Mouse (Mus musculus): ENCODE measurements at regions not wholly inside any gene's neighbourhood (a gene's known extent, or its start where the extent isn't known, plus 50 kb on each side); places are given as distances from the start of the nearest gene placed in this dataset.
"Not testable (repeated sequence)": the region's sequence is repeated elsewhere in the genome, so short reads cannot be mapped to it uniquely, and the experiment has no call there.

GRCm38 (mm10) chr10:7390239-7391091, 83.0 kb downstream of the Ulbp1 start:
- DNase-seq, result peak; percentile 8

- DNase-seq, result not testable (repeated sequence)
Observed at GRCm38 (mm10) chr10:7358791-7359190, 114.6 kb downstream of the Ulbp1 start.

GRCm38 (mm10) chr10:7344290-7344689, 129.1 kb downstream of the Ulbp1 start:
- not testable (repeated sequence) for DNase-seq

- not testable (repeated sequence) for DNase-seq
Observed at GRCm38 (mm10) chr10:7343736-7344135, 129.7 kb downstream of the Ulbp1 start.

GRCm38 (mm10) chr10:7333077-7333747, 121.2 kb upstream of the Cnksr3 start:
- peak; percentile 60 for DNase-seq

GRCm38 (mm10) chr10:7328262-7328661, 116.2 kb upstream of the Cnksr3 start:
- no peak for DNase-seq

GRCm38 (mm10) chr10:7327046-7327445, 115.0 kb upstream of the Cnksr3 start:
- not testable (repeated sequence) for DNase-seq

- DNase-seq, result no peak
Observed at GRCm38 (mm10) chr10:7325074-7325473, 113.0 kb upstream of the Cnksr3 start.

GRCm38 (mm10) chr10:7323258-7323657, 111.2 kb upstream of the Cnksr3 start:
- DNase-seq, result no peak

GRCm38 (mm10) chr10:7309927-7310326, 97.9 kb upstream of the Cnksr3 start:
- no peak for DNase-seq

GRCm38 (mm10) chr10:7305881-7306280, 93.8 kb upstream of the Cnksr3 start:
- not testable (repeated sequence) for DNase-seq

- no peak for DNase-seq
Observed at GRCm38 (mm10) chr10:7298377-7298776, 86.3 kb upstream of the Cnksr3 start.

GRCm38 (mm10) chr10:7295921-7296320, 83.9 kb upstream of the Cnksr3 start:
- no peak for DNase-seq

- DNase-seq, result no peak
Observed at GRCm38 (mm10) chr10:7293203-7293602, 81.2 kb upstream of the Cnksr3 start.

- DNase-seq, result no peak
Observed at GRCm38 (mm10) chr10:7289773-7290411, 77.9 kb upstream of the Cnksr3 start.

GRCm38 (mm10) chr10:7285112-7285905, 73.3 kb upstream of the Cnksr3 start:
- DNase-seq, result no peak

- no peak for DNase-seq
Observed at GRCm38 (mm10) chr10:7280429-7280828, 68.4 kb upstream of the Cnksr3 start.

- no peak for DNase-seq
Observed at GRCm38 (mm10) chr10:7278820-7279219, 66.8 kb upstream of the Cnksr3 start.

- DNase-seq, result no peak
Observed at GRCm38 (mm10) chr10:7275357-7275756, 63.3 kb upstream of the Cnksr3 start.

GRCm38 (mm10) chr10:7274422-7274821, 62.4 kb upstream of the Cnksr3 start:
- DNase-seq, result no peak

- no peak for DNase-seq
Observed at GRCm38 (mm10) chr10:7271156-7271555, 59.1 kb upstream of the Cnksr3 start.

GRCm38 (mm10) chr10:7268386-7269033, 56.5 kb upstream of the Cnksr3 start:
- peak; percentile 8 for DNase-seq
